Mouse (Mus musculus): ENCODE results near the gene E130114P18Rik. TPM values are rescaled to one million over a fixed set of nuclear protein-coding genes. Genes with fewer than 3 reads are reported as not detected.

E130114P18Rik gene
- polyA plus RNA-seq, 1 experiment, result not detected

DNA sequence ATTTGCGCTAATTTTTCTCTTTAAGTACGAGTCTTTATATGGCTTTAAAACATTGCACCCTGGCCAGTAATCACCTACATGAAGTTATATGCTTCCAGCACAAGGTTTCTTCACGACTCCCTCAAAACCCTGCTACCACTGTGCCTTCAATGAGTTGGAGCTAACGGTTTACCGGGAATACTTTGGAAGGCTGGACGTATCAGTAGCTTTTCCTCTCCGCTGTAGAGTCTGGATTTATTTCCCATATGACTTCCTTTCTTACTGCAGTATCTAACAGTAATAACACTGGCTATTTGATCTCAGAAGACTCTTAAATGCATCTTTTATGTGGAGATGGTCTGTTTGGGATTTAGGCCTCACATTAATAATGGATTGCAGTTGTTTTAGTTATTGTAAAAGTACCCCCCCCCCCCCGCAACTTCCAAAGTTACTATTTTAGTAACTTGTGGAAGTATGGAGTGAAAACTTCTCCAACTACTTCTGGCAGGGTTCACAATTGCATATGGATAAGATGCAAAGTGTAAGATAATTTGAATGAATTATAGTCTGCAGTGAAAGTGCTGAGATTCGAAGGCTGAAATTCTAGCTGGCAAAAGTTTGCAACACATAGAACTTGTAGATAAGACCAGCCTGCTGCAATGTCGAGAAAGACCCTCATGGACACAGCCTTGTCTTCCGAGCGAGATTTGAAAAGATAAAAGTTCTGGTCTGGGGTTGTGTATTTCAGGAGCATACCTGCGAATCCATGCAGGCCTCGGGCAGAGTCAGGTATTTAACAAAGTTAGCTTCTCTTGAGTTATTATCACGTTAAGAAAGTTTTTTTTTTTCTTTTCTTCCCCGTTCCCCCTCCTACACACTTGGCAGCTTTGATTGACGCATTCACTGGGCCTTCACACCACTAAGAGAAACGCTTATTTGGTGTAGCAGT lies 1.4 kb upstream of the E130114P18Rik start:
- Histone ChIP-seq H3K79me2 (ENCODE audit: control insufficient read depth, insufficient read depth) (no peaks in the 10 kb centered on the region), H3K4me3 (ENCODE audit: insufficient read depth, poor library complexity, severe bottlenecking) (no peak overlapping the region), H3K36me3 (ENCODE audit: control insufficient read depth, insufficient read depth) (no peaks in the 10 kb centered on the region), H3K79me3 (ENCODE audit: low read depth) (no peaks in the 10 kb centered on the region), H3ac (ENCODE audit: control insufficient read depth, insufficient read length, low read depth) (no peak overlapping the region), H3K27me3 (ENCODE audit: control insufficient read depth, insufficient read depth, insufficient read length) (peaks cover 26% of the 10 kb centered on the region)
- TF ChIP-seq CTCF (IDR thresholded peaks at IDR 0.05; ENCODE audit: control insufficient read depth, insufficient read depth, insufficient read length), result no peak
- no peak for TF ChIP-seq FOSL1 (IDR thresholded peaks at IDR 0.05; ENCODE audit: insufficient read depth, low read length, poor library complexity, severe bottlenecking)
- TF ChIP-seq CEBPB (IDR thresholded peaks at IDR 0.05; ENCODE audit: low read depth), result no peak
- no peak for TF ChIP-seq USF1 (IDR thresholded peaks at IDR 0.05; ENCODE audit: low read depth)
- TF ChIP-seq MAX (IDR thresholded peaks at IDR 0.05), result no peak
- TF ChIP-seq MYOG (IDR thresholded peaks at IDR 0.05; ENCODE audit: control insufficient read depth, extremely low read depth, insufficient read length), result no peak
- no peak for TF ChIP-seq MYOD1 (IDR thresholded peaks at IDR 0.05; ENCODE audit: control insufficient read depth, insufficient read length, low read depth)

GRCm38 (mm10) chr4:97778211-97779002 lies 529 bp upstream of the E130114P18Rik start:
- Histone ChIP-seq H3K4me3 (ENCODE audit: insufficient read depth, poor library complexity, severe bottlenecking) (no peak overlapping the region), H3K79me2 (ENCODE audit: control insufficient read depth, insufficient read depth) (no peaks in the 10 kb centered on the region), H3K79me3 (ENCODE audit: low read depth) (no peaks in the 10 kb centered on the region), H3K36me3 (ENCODE audit: control insufficient read depth, insufficient read depth) (no peaks in the 10 kb centered on the region), H3K27me3 (ENCODE audit: control insufficient read depth, insufficient read depth, insufficient read length) (peaks cover 26% of the 10 kb centered on the region), H3ac (ENCODE audit: control insufficient read depth, insufficient read length, low read depth) (no peak overlapping the region)
- TF ChIP-seq MYOG (IDR thresholded peaks at IDR 0.05; ENCODE audit: control insufficient read depth, extremely low read depth, insufficient read length), result no peak
- TF ChIP-seq CTCF (IDR thresholded peaks at IDR 0.05; ENCODE audit: control insufficient read depth, insufficient read depth, insufficient read length), result no peak
- no peak for TF ChIP-seq USF1 (IDR thresholded peaks at IDR 0.05; ENCODE audit: low read depth)
- no peak for TF ChIP-seq FOSL1 (IDR thresholded peaks at IDR 0.05; ENCODE audit: insufficient read depth, low read length, poor library complexity, severe bottlenecking)
- TF ChIP-seq CEBPB (IDR thresholded peaks at IDR 0.05; ENCODE audit: low read depth), result no peak
- no peak for TF ChIP-seq MYOD1 (IDR thresholded peaks at IDR 0.05; ENCODE audit: control insufficient read depth, insufficient read length, low read depth)
- no peak for TF ChIP-seq MAX (IDR thresholded peaks at IDR 0.05)

GRCm38 (mm10) chr4:97777081-97777705 lies 685 bp downstream of the E130114P18Rik start:
- peaks cover 26% of the 10 kb centered on the region for H3K27me3 ChIP-seq (ENCODE audit: control insufficient read depth, insufficient read depth, insufficient read length)
- H3K79me2 ChIP-seq (ENCODE audit: control insufficient read depth, insufficient read depth), result no peaks in the 10 kb centered on the region
- TF ChIP-seq MYOG (IDR thresholded peaks at IDR 0.05; ENCODE audit: control insufficient read depth, extremely low read depth, insufficient read length) (no peak), USF1 (IDR thresholded peaks at IDR 0.05; ENCODE audit: low read depth) (no peak), CTCF (IDR thresholded peaks at IDR 0.05; ENCODE audit: control insufficient read depth, insufficient read depth, insufficient read length) (no peak), CEBPB (IDR thresholded peaks at IDR 0.05; ENCODE audit: low read depth) (no peak), MYOD1 (IDR thresholded peaks at IDR 0.05; ENCODE audit: control insufficient read depth, insufficient read length, low read depth) (no peak), FOSL1 (IDR thresholded peaks at IDR 0.05; ENCODE audit: insufficient read depth, low read length, poor library complexity, severe bottlenecking) (no peak), MAX (IDR thresholded peaks at IDR 0.05) (no peak)
- no peaks in the 10 kb centered on the region for H3K79me3 ChIP-seq (ENCODE audit: low read depth)
- H3K4me3 ChIP-seq (ENCODE audit: insufficient read depth, poor library complexity, severe bottlenecking), result no peak overlapping the region
- H3K36me3 ChIP-seq (ENCODE audit: control insufficient read depth, insufficient read depth), result no peaks in the 10 kb centered on the region
- H3ac ChIP-seq (ENCODE audit: control insufficient read depth, insufficient read length, low read depth), result no peak overlapping the region

DNA sequence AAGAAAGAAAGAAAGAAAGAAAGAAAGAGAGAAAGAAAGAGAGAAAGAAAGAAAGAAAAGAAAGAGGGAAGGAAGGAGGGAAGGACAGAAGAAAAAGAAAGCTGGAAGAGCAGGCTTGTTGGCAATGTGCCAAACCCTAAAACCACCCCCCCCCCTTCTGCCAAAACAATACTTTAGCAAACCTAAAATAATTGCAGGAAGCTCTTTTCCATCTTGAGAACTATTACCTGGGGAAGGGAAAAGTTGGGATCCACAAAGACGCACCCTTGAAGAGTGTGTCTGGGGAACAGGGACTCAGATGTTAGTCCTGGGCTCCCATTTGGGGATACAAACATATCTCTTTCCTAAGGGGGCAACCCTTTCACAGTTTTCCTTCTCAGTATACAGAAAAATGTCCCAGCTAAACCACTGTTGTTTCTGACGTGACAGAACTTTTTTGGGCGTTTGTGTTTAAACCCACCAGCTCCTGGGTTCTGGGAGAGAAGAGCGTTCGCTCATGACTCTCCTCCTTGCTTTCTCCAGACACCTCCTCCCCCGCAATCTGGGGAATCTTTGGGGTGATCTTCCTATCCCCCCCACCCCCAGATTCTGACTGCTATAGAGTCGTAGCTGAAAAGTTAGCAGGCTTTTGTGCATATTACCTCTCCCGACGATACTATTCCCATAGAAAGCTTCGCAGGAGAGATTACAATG lies 1.3 kb downstream of the E130114P18Rik start:
- peaks cover 26% of the 10 kb centered on the region for H3K27me3 ChIP-seq (ENCODE audit: control insufficient read depth, insufficient read depth, insufficient read length)
- H3ac ChIP-seq (ENCODE audit: control insufficient read depth, insufficient read length, low read depth), result no peak overlapping the region
- no peaks in the 10 kb centered on the region for H3K36me3 ChIP-seq (ENCODE audit: control insufficient read depth, insufficient read depth)
- no peaks in the 10 kb centered on the region for H3K79me2 ChIP-seq (ENCODE audit: control insufficient read depth, insufficient read depth)
- H3K79me3 ChIP-seq (ENCODE audit: low read depth), result no peaks in the 10 kb centered on the region
- TF ChIP-seq FOSL1 (IDR thresholded peaks at IDR 0.05; ENCODE audit: insufficient read depth, low read length, poor library complexity, severe bottlenecking) (no peak), MYOG (IDR thresholded peaks at IDR 0.05; ENCODE audit: control insufficient read depth, extremely low read depth, insufficient read length) (no peak), CTCF (IDR thresholded peaks at IDR 0.05; ENCODE audit: control insufficient read depth, insufficient read depth, insufficient read length) (no peak), USF1 (IDR thresholded peaks at IDR 0.05; ENCODE audit: low read depth) (no peak), MYOD1 (IDR thresholded peaks at IDR 0.05; ENCODE audit: control insufficient read depth, insufficient read length, low read depth) (no peak), MAX (IDR thresholded peaks at IDR 0.05) (no peak), CEBPB (IDR thresholded peaks at IDR 0.05; ENCODE audit: low read depth) (no peak)
- H3K4me3 ChIP-seq (ENCODE audit: insufficient read depth, poor library complexity, severe bottlenecking), result no peak overlapping the region

Measured in C2C12 (cell line).